Mouse (Mus musculus): ENCODE measurements around the gene Zswim4. TPM values are rescaled to one million over a fixed set of nuclear protein-coding genes. Genes with fewer than 3 reads are reported as not detected.
"Not testable (repeated sequence)": the region's sequence is repeated elsewhere in the genome, so short reads cannot be mapped to it uniquely, and the experiment has no call there.

Gene Zswim4
- 44.9 and 47.4 TPM in 2 replicates for polyA plus RNA-seq (2015; fragmentation: Nextera tagmentation; extraction: Ambion mirVana)

- H3K4me1 ChIP-seq (replicated peaks) = peaks cover 47% of the 10 kb centered on the region
- peak within 1 kb of the TSS; percentile 99 for H3K9ac ChIP-seq (replicated peaks)
- under 1% methylated on average over 35 of the region's 35 CpGs for WGBS
- peaks cover 29% of the 10 kb centered on the region for H3K36me3 ChIP-seq
- peak within 1 kb of the TSS; percentile 91 for H3K27ac ChIP-seq
- peak within 1 kb of the TSS; percentile 81 for H3K4me3 ChIP-seq (replicated peaks)
- H3K9me3 ChIP-seq = no peaks in the 10 kb centered on the region
- peak; percentile 99 for ATAC-seq
- H3K27me3 ChIP-seq = no peaks in the 10 kb centered on the region
- peak within 1 kb of the TSS; percentile 93 for H3K4me2 ChIP-seq (replicated peaks)
Observed at GRCm38 (mm10) chr8:84236998-84237473, at the start of gene Zswim4. TSS of gene Zswim4 (minus strand) at chr8:84237055.

- H3K27me3 ChIP-seq; H3K4me1 ChIP-seq (replicated peaks); ATAC-seq; H3K4me3 ChIP-seq (replicated peaks); H3K27ac ChIP-seq; H3K9me3 ChIP-seq; H3K4me2 ChIP-seq (replicated peaks); H3K9ac ChIP-seq (replicated peaks); H3K36me3 ChIP-seq: not testable (repeated sequence)
- 57% methylated on average over 5 of the region's 5 CpGs for WGBS
Observed at GRCm38 (mm10) chr8:84285665-84286064, 48.8 kb upstream of the Zswim4 start.

DNA sequence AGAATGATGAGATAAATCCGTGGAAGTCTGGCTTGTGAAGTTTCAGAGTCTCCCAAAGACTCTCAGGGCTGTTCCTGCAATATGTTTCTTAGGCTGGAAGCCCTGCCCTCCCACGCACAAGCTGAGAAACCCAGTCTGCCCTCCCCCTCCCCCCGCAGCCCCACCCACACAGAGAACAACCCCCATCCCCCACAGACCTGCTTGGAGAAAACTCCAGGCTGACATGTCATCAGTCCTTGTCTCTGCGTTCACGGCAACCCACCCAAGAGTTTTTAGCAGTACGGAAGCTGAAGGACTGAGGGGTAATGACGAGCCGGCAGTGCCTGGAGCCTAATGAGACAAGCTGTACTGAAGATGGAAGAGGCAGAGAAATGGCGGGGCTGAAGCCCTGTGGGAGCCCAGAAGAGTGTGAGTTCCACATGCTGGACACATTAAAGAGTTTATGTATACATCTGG is 47.8 kb upstream of the Zswim4 start:
- WGBS = 46% methylated on average over 9 of the region's 9 CpGs

DNA sequence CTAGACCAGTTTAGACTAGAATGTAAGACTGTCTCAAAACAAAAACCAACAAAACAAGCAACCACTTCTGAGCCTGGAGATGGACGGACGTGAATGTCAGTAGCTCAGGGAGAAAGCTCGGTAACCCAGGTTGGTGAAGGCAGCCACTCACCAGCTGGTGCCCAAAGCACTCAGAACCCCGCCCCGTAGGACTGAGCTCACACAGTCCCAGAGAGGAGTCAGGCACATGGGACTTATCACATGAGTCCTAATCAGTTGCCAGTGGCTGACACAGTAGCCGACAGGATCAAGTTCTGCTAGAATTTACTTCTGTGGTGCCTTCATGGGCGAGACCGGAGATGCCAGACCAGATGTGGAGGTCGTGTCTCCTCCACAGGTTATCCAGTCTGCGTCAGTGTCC is 43.9 kb upstream of the Zswim4 start:
- Histone ChIP-seq H3K4me1 (replicated peaks) (no peaks in the 10 kb centered on the region), H3K9ac (replicated peaks) (no peak overlapping the region), H3K4me3 (replicated peaks) (no peak overlapping the region), H3K4me2 (replicated peaks) (no peak overlapping the region), H3K27ac (no peak overlapping the region), H3K9me3 (no peaks in the 10 kb centered on the region), H3K36me3 (no peaks in the 10 kb centered on the region), H3K27me3 (no peaks in the 10 kb centered on the region)
- WGBS = 86% methylated on average over 10 of the region's 10 CpGs
- ATAC-seq = no peak

More for the DNA sequence above, 47.8 kb upstream of the Zswim4 start:
- no peak overlapping the region for H3K27ac ChIP-seq
- no peak for ATAC-seq
- no peaks in the 10 kb centered on the region for H3K36me3 ChIP-seq
- no peaks in the 10 kb centered on the region for H3K27me3 ChIP-seq
- H3K4me3 ChIP-seq (replicated peaks) = no peak overlapping the region
- no peak overlapping the region for H3K4me2 ChIP-seq (replicated peaks)
- no peak overlapping the region for H3K9ac ChIP-seq (replicated peaks)
- H3K9me3 ChIP-seq = no peaks in the 10 kb centered on the region
- no peaks in the 10 kb centered on the region for H3K4me1 ChIP-seq (replicated peaks)

DNA sequence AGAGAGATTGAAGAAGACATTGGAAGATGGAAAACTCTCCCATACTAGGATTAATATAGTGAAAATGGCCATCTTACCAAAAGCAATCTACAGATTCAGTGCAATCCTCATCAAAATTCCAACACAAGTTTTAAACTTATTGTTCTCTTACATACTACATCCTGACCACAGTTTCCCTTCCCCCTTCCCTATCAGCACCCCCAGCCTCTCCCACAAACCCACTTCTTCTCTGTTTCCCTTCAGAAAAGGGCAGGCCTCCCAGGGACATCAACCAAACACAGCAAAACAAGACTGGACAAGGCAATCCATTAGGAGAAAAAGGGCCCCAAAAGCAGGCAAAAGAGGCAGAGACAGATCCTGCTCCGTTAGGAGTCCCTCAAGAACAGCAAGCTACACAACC is 39.6 kb upstream of the Zswim4 start:
- Histone ChIP-seq H3K36me3 (no peaks in the 10 kb centered on the region), H3K9me3 (no peaks in the 10 kb centered on the region), H3K27ac (no peak overlapping the region), H3K9ac (replicated peaks) (no peak overlapping the region), H3K4me2 (replicated peaks) (no peak overlapping the region), H3K27me3 (no peaks in the 10 kb centered on the region), H3K4me1 (replicated peaks) (no peaks in the 10 kb centered on the region), H3K4me3 (replicated peaks) (no peak overlapping the region)
- ATAC-seq = no peak
- 66% methylated on average over 1 of the region's 1 CpGs for WGBS

DNA sequence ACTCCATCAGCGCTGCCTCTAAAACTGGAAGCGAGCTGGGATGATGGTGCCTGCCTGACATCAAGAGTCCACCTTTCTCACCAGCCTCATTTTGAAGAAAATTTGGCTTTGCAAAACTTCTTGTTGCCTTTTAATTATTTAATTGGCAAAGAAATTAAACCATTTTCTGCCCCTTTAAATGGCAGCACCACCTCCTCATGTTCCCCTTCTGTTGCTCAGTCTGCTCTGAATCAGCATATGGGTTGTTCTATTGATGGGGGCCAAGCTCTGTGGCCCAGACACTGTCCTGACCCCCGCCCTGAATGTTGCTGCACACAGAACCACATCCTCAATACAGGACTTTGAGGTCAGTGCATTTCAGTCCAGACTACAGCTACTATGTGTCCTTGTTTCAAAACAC is 37.1 kb upstream of the Zswim4 start:
- ATAC-seq = no peak
- H3K4me1 ChIP-seq (replicated peaks) = peaks cover 9% of the 10 kb centered on the region
- H3K9me3 ChIP-seq = no peaks in the 10 kb centered on the region
- no peak overlapping the region for H3K4me3 ChIP-seq (replicated peaks)
- H3K4me2 ChIP-seq (replicated peaks) = no peak overlapping the region
- WGBS = 78% methylated on average over 3 of the region's 3 CpGs
- no peaks in the 10 kb centered on the region for H3K36me3 ChIP-seq
- no peaks in the 10 kb centered on the region for H3K27me3 ChIP-seq
- H3K9ac ChIP-seq (replicated peaks) = no peak overlapping the region
- no peak overlapping the region for H3K27ac ChIP-seq

GRCm38 (mm10) chr8:84272302-84272701 is 35.4 kb upstream of the Zswim4 start:
- Histone ChIP-seq H3K9me3 (no peaks in the 10 kb centered on the region), H3K4me1 (replicated peaks) (peaks cover 10% of the 10 kb centered on the region), H3K36me3 (0 out of 2 replicates have a peak, but pooled peaks cover under 1% of the 10 kb centered on the region), H3K27ac (no peak overlapping the region), H3K9ac (replicated peaks) (no peak overlapping the region), H3K4me3 (replicated peaks) (no peak overlapping the region), H3K27me3 (no peaks in the 10 kb centered on the region), H3K4me2 (replicated peaks) (no peak overlapping the region)
- ATAC-seq = no peak
- WGBS = 86% methylated on average over 4 of the region's 4 CpGs

- no peaks in the 10 kb centered on the region for H3K9me3 ChIP-seq
- no peaks in the 10 kb centered on the region for H3K27me3 ChIP-seq
- peak within 1 kb of the TSS; percentile 72 for H3K27ac ChIP-seq
- H3K4me1 ChIP-seq (replicated peaks) = peaks cover 10% of the 10 kb centered on the region
- peaks cover 22% of the 10 kb centered on the region for H3K36me3 ChIP-seq
- H3K4me3 ChIP-seq (replicated peaks) = peak within 1 kb of the TSS; percentile 64
- WGBS = under 1% methylated on average over 44 of the region's 44 CpGs
- peak within 1 kb of the TSS; percentile 78 for H3K9ac ChIP-seq (replicated peaks)
- peak; percentile 99 for ATAC-seq
- peak within 1 kb of the TSS; percentile 91 for H3K4me2 ChIP-seq (replicated peaks)
Observed at GRCm38 (mm10) chr8:84269950-84270773, 33.3 kb upstream of the Zswim4 start, which contains the start of gene Ccdc130. TSS of gene Ccdc130 (minus strand) at chr8:84270380.

- peaks cover 81% of the 10 kb centered on the region for H3K36me3 ChIP-seq
- no peak overlapping the region for H3K9ac ChIP-seq (replicated peaks)
- no peak overlapping the region for H3K27ac ChIP-seq
- no peak overlapping the region for H3K4me2 ChIP-seq (replicated peaks)
- no peaks in the 10 kb centered on the region for H3K9me3 ChIP-seq
- no peak overlapping the region for H3K4me3 ChIP-seq (replicated peaks)
- no peak for ATAC-seq
- H3K4me1 ChIP-seq (replicated peaks) = peaks cover 16% of the 10 kb centered on the region
- 94% methylated on average over 4 of the region's 4 CpGs for WGBS
- H3K27me3 ChIP-seq = no peaks in the 10 kb centered on the region
Observed at GRCm38 (mm10) chr8:84261098-84261497, 24.2 kb upstream of the Zswim4 start.

DNA sequence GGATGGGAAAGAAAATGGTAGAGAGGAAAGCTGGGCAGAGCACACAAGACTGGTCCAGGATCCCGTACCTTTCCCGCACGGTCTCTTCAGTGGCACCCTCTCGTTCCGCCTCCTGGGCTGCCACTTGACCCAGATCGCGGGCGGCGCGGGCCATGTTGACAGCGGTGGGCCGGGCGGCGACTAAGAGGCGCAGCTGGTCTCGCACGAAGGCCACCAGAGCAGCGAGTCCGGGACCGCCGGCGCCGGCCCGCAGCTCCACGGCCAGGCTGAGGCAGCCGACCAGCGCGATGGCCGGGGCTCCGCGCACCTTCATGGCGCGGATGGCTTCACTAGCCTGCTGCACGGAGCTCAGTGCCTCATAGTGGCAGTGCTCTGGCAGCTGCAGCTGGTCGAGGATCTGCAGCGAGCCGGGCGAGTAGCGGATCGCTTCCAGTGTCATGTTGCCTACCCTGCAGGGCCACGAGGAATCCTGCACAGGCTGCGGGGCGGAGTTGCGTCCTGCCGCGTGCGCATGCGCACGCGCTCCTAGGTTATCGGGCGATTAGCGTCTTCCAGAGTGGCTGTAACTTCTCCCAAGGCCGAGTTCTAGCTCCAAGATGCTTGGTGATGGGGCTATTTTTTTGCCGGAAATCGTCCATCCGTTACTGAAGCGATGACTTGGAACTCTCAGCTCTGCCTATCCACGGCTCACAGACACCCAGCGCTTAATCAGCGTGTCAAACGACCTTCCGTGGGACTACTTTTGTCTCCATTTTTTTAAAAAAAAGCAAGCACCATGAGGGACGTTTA is 20.2 kb upstream of the Zswim4 start, which contains the start of gene Mri1:
Mri1 (minus strand) TSS at position 505 of the 789 bp plus-strand sequence.
- under 1% methylated on average over 64 of the region's 64 CpGs for WGBS
- H3K27me3 ChIP-seq = no peaks in the 10 kb centered on the region
- peaks cover 21% of the 10 kb centered on the region for H3K4me1 ChIP-seq (replicated peaks)
- peak; percentile 91 for ATAC-seq
- peak within 1 kb of the TSS; percentile 91 for H3K9ac ChIP-seq (replicated peaks)
- H3K9me3 ChIP-seq = no peaks in the 10 kb centered on the region
- peak within 1 kb of the TSS; percentile 93 for H3K4me2 ChIP-seq (replicated peaks)
- peak within 1 kb of the TSS; percentile 91 for H3K27ac ChIP-seq
- peaks cover 70% of the 10 kb centered on the region for H3K36me3 ChIP-seq
- H3K4me3 ChIP-seq (replicated peaks) = peak within 1 kb of the TSS; percentile 82

DNA sequence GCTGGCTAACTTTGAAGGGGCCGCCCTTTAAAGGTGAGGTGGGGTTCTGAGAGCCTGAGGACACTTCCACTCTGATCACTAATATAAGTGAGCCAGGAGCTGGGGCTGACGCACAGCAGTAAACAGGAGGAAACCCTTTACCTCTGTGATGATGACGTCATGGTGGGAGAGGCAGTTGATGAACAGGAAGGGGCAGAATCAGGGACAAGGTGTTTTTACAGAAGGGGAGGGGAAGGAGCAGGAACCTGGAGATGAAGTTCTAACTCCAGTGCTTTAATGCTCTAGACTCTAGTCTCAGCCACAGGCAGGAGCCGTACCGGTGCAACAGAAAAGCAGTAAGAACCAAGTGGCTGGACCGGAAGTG is 19.6 kb upstream of the Zswim4 start:
- Histone ChIP-seq H3K4me2 (replicated peaks) (peak overlapping the region; percentile 93), H3K36me3 (peaks cover 70% of the 10 kb centered on the region), H3K9ac (replicated peaks) (peak overlapping the region; percentile 91), H3K4me3 (replicated peaks) (peak overlapping the region; percentile 82), H3K27me3 (no peaks in the 10 kb centered on the region), H3K27ac (peak overlapping the region; percentile 91), H3K9me3 (no peaks in the 10 kb centered on the region), H3K4me1 (replicated peaks) (peaks cover 21% of the 10 kb centered on the region)
- WGBS = 14% methylated on average over 6 of the region's 6 CpGs
- peak; percentile 41 for ATAC-seq

GRCm38 (mm10) chr8:84255858-84256257 is 19.0 kb upstream of the Zswim4 start:
- WGBS = 91% methylated on average over 3 of the region's 3 CpGs
- Histone ChIP-seq H3K4me1 (replicated peaks) (peaks cover 21% of the 10 kb centered on the region), H3K27me3 (no peaks in the 10 kb centered on the region), H3K9me3 (no peaks in the 10 kb centered on the region), H3K36me3 (peaks cover 70% of the 10 kb centered on the region), H3K4me2 (replicated peaks) (peak overlapping the region; percentile 93), H3K4me3 (replicated peaks) (peak overlapping the region; percentile 82), H3K9ac (replicated peaks) (peak overlapping the region; percentile 91), H3K27ac (no peak overlapping the region; the same call in 1 of the 2 replicates)
- no peak for ATAC-seq

Data from midbrain, embryonic 13.5 days (tissue).